Mouse (Mus musculus) erythroblast, embryonic 14.5 days (primary cell): Measurements from ENCODE around the gene Epha3. TPM values are rescaled to one million over a fixed set of nuclear protein-coding genes. Genes with fewer than 3 reads are reported as not detected.

Source experiments
- H3K27me3 ChIP-seq: 2 replicates; pipeline ENCODE4 v1.6.1; 2012; ENCODE audit warnings: inconsistent platforms; ENCODE audit not compliant: control insufficient read depth
- H3K36me3 ChIP-seq: 2 replicates; pipeline ENCODE4 v1.6.1; 2012; ENCODE audit warnings: mild to moderate bottlenecking, inconsistent platforms; ENCODE audit not compliant: control insufficient read depth
- H3K4me1 ChIP-seq: 2 replicates; pipeline ENCODE4 v1.6.1; 2012; ENCODE audit warnings: inconsistent platforms; ENCODE audit not compliant: control insufficient read depth
- H3K4me3 ChIP-seq: replicated peaks from 2 replicates; pipeline ENCODE3; 2012; ENCODE audit warnings: moderate library complexity, mild to moderate bottlenecking, inconsistent platforms
- H3K9me3 ChIP-seq: 2 replicates; pipeline ENCODE4 v1.6.1; 2012; ENCODE audit warnings: low read length, inconsistent platforms, mixed read lengths; ENCODE audit not compliant: control insufficient read depth
- GATA1 ChIP-seq: IDR thresholded peaks from 2 replicates; pipeline ENCODE4 v1.6.1; 2012; ENCODE audit warnings: low read length, inconsistent platforms, mixed read lengths
- TAL1 ChIP-seq: IDR thresholded peaks from 3 replicates; pipeline ENCODE4 v1.6.1; 2012; ENCODE audit warnings: low read length, inconsistent platforms, mixed read lengths
- polyA plus RNA-seq: library from polyadenylated mRNA; stranded (reverse); fragments of >175 nt; gene quantifications from 2 replicates; pipeline ENCODE4 v1.2.3, GENCODE M21; 2012

Gene Epha3
- polyA plus RNA-seq, 1 experiment = not detected

- Histone ChIP-seq H3K9me3 (peaks cover 5% of the 10 kb centered on the region), H3K4me3 (no peak overlapping the region), H3K27me3 (no peaks in the 10 kb centered on the region), H3K4me1 (no peaks in the 10 kb centered on the region), H3K36me3 (no peaks in the 10 kb centered on the region)
- TF ChIP-seq TAL1 (no peak), GATA1 (no peak)
Measured at GRCm38 (mm10) chr16:63501456-63501855, 362.5 kb downstream of the Epha3 start.

GRCm38 (mm10) chr16:63500975-63501393 is 363.0 kb downstream of the Epha3 start:
- Histone ChIP-seq H3K4me1 (no peaks in the 10 kb centered on the region), H3K27me3 (no peaks in the 10 kb centered on the region), H3K36me3 (no peaks in the 10 kb centered on the region), H3K9me3 (peaks cover 5% of the 10 kb centered on the region), H3K4me3 (no peak overlapping the region)
- TF ChIP-seq GATA1 (no peak), TAL1 (no peak)
